Mouse (Mus musculus) left cerebral cortex, postnatal 36 days (tissue): ENCODE data around the gene Atp6v1a. TPM values are rescaled to one million over a fixed set of nuclear protein-coding genes. Genes with fewer than 3 reads are reported as not detected.

Experiments
- DNase-seq, 2 experiments: peaks; one replicate each; pipeline ENCODE4 v3.0.0; 2021 to 2022; ENCODE audit warnings: low spot score in 2 of 2, mixed read lengths in 1 of 2
- intact Hi-C: fragments of 180-260 bp; cut with DNase I; formaldehyde crosslinking; loops from one replicate; pipeline ENCODE4 v1.15.1; 2025
- total RNA-seq, 2 experiments: library from RNA; stranded (reverse); gene quantifications; 2 replicates each; pipeline ENCODE4 v1.2.3; 2021

Atp6v1a gene
- total RNA-seq, 2 experiments from 2014 or later, result 437 to 470 TPM

DNA sequence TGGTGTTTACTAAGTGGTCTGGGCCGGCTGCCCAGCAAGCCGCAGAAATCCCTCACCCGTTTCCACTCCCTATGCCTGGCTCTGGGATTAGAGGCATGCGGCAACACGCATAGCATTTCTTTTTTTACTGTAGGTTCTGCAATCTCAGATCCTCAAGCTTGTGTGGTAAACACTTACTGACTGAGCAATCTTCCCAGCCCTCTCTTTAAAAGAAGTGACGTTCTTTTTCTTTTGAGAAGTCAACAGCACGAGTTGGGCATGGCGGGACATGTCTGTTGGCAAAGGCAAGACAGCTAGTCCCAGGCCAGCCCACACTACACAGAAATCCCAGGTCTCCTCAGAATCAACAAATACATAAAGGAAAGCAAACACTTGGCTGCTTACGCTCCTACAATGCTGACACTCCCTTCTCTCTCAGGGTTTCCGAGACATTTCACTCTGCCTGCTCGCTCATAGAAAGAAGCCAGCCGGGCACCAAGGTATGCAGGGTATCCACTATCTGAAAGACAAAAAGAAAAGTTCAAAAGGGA is 38.3 kb downstream of the Atp6v1a start:
- intact Hi-C loops, result no loop called here
- DNase-seq, result no peak

DNA sequence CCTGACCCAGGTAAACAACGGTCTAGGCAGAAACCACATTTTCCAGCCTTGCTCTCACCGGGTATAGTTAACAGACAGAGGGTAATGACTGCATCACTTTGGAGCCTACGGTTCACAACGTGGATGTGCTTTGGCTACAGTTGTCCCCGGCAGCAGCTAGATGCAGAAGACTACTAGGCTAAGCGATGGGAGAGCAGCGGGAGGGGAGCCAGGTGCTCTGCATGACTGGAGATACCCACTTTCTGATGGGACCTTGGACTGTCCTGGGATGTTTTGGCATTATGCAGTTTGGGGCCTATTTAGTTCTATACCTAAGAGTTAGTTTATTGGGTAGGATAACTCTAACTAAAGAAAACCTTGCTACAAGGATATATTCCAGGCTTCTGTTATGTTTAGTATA is 40.1 kb downstream of the Atp6v1a start:
- intact Hi-C loops, result no loop called here

DNA sequence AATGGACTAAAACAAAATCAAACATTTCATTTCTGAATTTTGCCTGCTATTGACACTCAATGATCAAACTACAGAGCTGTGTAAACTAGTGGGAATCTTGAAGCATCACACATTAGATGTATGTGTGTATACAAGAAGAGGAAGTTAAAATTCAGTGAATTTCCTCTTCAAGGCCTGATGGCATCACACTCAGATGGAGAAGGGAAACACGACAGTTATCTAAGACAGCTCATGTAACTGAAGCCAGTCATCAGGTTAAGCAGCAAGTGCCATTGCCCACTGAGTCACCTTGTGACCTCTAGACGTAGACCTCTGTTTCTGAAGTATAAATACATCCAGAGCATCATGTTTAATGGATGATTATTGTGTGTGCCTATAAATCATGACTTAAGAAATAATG is 51.9 kb downstream of the Atp6v1a start:
- intact Hi-C loops, result no loop called here
- no peak for DNase-seq

More for the DNA sequence above, 40.1 kb downstream of the Atp6v1a start:
- DNase-seq, result no peak

DNA sequence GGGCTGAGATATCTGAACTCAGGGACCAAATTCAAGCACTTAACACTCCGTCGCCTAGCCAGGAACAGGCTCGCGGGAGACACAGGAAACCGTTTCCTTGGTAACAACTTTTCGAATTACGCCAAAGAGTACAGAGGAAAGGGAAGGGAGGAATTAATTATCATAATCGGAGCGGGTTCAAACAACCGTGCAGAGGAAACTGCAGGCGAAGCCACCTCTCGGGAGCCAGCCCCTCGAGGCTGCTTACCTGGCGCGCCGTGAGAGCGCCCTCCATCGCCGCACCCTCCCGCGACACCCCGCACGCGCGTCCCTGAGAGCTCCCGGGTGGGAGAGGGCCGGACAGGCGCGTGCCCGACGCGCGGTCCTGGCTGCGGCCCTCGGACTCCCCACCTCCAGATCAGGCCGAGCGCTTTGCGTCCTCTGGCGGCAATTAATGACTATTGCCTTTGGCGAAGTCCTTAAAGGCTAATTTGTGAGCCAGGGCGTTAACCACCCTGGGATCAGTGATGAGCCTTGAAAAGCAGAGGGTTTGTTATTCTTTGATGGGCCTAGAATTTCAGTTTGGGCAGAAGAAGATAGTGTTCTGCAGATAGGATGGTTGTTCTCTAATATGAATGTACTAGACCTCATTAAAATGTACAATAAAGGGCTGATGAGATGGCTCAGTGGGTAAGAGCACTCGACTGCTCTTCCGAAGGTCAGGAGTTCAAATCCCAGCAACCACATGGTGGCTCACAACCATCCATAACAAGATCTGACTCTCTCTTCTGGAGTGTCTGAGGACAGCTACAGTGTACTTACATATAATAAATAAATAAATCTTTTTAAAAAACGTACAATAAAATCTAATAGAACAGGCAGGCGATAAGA is 76.2 kb downstream of the Atp6v1a start, which contains the start of gene Gramd1c:
Gramd1c (minus strand) TSS at position 321 of the 870 bp plus-strand sequence.
- peak; percentile 49 to 61 for DNase-seq
- intact Hi-C loops, result loop anchor here (5.0 kb wide), 1 partner anchor 176 kb away; the partner anchor contains the start of gene Ccdc191

DNA sequence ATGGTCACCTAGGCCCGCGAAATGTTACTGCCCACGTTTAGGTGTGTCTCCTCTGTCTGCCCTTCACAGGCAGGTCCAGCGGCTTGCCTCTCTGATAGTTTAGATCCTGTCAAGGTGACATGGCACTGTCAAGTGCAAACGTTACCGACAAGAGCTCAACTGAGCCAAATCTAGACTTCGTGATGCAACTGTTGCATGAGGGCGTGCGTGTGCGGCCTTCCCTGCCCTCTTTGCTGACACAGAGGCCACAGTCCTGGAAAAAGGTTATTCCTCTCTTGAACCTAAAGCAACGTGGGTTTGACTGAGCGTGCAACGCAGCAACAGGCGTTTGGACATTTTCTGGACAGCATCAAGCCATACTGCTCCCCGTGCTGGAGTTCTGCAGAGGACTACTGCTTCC is 78.2 kb downstream of the Atp6v1a start:
- DNase-seq, result no peak
- intact Hi-C loops, result loop anchor here (5.0 kb wide), 1 partner anchor 174 kb away; the partner anchor contains the start of gene Ccdc191

DNA sequence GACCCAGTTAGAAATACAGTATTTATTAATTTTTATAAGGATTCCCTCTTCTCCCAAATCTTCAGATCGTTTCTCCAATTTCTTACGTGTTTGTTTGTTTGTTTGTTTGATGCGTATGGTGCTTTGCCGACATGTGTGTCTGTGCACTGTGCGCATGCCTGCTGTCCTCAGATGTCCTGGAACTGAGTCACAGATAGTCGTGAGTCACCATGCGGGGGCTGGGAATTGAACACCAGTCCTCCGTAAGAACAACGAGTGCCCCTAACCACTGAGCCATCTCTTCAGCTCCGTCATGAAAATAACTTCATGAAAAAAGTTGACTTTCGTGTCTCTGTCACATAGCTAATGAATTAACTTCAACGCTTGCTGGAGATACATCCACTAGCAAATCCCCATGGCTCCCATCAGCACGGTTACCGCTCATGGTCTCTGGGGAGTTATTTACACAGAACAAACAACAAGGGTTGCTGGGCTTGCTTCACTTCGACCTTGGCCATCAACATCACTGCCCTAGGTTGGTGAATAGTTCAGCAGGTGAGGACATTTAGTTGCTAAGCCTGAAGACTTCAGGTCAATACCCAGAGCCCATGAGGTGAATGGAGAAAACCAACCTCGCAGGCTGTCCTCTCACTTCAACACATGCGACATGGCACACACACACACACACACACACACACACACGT is 78.8 kb downstream of the Atp6v1a start:
- intact Hi-C loops, result loop anchor here (5.0 kb wide), 1 partner anchor 173 kb away; the partner anchor contains the start of gene Ccdc191
- no peak for DNase-seq

DNA sequence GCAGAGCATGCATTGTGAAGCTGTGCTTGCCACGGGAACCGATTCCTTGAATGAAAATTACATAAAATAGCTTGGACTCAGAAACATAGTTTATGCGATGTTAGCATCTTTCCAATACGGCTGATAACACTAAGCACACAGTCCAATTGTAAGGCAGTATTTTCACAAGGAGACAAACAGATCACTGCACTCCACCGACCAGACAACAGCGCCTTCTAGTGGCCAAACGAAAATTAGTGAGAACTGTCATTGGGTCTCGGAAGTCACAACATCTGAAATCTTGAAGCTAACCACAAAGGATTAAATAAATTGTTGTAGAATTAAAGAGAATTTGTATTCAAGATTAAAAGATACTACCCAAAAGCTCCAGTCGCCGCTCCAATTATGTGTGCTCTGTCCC is 80.8 kb downstream of the Atp6v1a start:
- peak; percentile 62 to 75 for DNase-seq
- intact Hi-C loops, result no loop called here

DNA sequence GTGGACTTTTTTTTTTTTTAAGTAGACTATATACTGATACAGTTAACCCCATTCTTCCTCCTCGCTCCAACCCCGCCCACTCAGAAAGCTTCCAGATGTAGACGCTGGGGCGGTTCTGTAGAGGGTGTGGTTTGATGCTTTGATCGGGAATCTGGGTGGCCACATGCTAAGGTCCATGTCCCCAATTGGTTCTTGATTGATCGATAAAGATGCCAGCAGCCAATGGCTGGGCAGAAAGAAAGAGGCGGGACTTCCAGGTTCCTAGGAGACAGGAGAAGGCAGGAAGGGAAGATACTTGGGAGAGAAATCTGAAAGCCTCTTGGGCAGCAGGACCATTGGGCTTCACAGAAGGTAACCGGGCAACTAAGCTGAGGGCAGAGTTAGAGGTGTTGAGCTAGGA is 83.7 kb downstream of the Atp6v1a start:
- DNase-seq, result no peak
- intact Hi-C loops, result no loop called here

DNA sequence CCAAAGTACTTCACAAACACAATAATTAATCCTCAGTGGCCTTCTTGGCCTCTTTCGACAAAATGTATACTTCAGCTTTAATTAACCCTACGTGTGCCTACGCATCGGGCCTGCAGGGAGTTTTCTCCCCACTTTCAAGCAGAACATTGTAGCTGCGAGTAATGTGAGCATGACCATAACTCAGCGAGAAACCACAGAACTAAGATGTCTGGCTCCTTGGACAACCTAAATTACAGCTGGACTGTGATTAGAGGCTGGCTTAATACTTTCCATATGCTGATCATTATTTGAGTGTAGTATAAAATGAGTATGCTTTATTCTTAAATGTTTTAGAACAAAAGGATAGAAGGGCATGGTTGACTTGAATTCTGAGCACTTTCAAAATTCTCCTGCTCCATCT is 86.2 kb downstream of the Atp6v1a start:
- no peak for DNase-seq
- intact Hi-C loops, result no loop called here

DNA sequence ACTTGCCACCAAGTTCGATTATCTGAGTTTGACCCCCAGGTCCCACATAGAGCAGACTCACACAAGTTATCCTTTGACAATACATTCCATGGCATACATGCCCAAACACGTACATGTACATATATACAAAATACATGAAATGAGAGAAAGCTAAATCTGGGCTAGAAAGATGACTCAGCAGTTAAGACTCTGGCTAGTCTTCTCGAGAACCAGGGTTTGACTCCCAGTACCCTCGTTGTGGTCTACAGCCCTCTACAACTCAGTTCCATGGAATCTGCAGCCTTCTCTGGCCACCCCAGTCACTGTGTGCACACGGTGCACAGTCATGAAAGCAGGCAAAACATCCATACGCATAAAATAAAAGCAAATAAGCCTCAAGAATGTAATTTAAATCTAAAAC is 87.1 kb downstream of the Atp6v1a start:
- intact Hi-C loops, result no loop called here
- no peak for DNase-seq

DNA sequence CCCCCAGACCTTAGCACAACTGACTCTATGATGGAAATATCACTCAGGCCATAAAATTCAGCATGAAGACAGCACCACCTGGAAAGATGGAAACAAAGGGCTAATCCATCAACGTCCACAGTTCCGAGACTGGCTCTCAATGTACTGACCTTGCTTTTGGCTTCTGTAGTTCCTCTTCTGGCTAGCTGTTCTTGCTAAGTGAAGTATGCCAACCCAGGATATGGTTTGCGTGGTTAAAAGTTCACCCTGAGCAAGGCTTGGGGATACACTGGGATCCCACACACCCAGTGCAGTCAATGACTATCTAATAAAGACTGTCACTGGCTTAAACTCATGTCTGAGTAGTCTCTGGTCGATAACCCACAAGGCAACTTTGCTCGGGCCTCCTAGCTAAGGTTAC is 89.4 kb downstream of the Atp6v1a start:
- intact Hi-C loops, result no loop called here
- DNase-seq, result no peak

DNA sequence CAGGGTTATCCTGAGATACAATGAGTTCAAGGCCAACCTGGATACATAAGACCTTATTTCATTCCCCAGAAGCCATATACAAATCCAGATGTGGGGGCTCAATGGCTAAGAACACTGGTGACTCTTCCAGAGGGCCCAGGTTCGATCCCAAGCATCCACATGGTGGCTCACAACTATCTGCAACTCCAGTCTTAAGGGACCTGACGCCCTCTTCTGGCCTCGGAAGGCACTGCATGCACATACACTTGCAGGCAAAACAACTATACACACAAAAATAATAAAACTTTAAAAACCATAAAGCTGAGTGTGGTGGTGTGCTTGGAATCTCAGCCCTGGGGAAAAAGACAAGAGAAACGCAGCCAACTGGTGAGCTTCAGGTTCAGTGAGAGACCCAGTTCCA is 100.4 kb downstream of the Atp6v1a start:
- DNase-seq, result no peak
- intact Hi-C loops, result no loop called here

Other genes starting within 250 kb of the Atp6v1a start
- 1 to 10 TPM; 4.8 to 5.2 TPM for gene Ccdc191, start 249.9 kb downstream of the Atp6v1a start, total RNA-seq
- 10 to 100 TPM; 17.9 to 29.7 TPM for gene Qtrt2, start 212.9 kb downstream of the Atp6v1a start, total RNA-seq
- gene Zdhhc23, start 159.9 kb downstream of the Atp6v1a start, total RNA-seq, result 10 to 100 TPM; 24.8 to 27.0 TPM
- 1 to 10 TPM; 1.3 TPM for gene Gramd1c, start 76.4 kb downstream of the Atp6v1a start, total RNA-seq
- 10 to 100 TPM; 53.6 to 62.7 TPM for gene Naa50, start 125 bp upstream of the Atp6v1a start, total RNA-seq
- gene Usf3, start 33.5 kb upstream of the Atp6v1a start, total RNA-seq, result 10 to 100 TPM; 33.6 to 40.4 TPM
- gene Sidt1, start 193.5 kb upstream of the Atp6v1a start, total RNA-seq, result 10 to 100 TPM; 49.8 to 53.8 TPM
- 10 to 100 TPM; 15.7 to 21.0 TPM for gene Spice1, start 207.4 kb upstream of the Atp6v1a start, total RNA-seq